Mouse (Mus musculus): ENCODE measurements around the gene Plac8. TPM values are rescaled to one million over a fixed set of nuclear protein-coding genes. Genes with fewer than 3 reads are reported as not detected.
A peak's percentile ranks its signal among the peaks of the same experiment; 100 is the strongest.

Gene Plac8
- total and polyA plus RNA-seq, 2 experiments from 2014 or later: 3.2 to 5.2 TPM

- Histone ChIP-seq H3K36me3 (replicated peaks; ENCODE audit: control insufficient read depth, insufficient read depth, low read length) (no peaks in the 10 kb centered on the region), H3K9ac (replicated peaks; ENCODE audit: low read depth, low read length) (no peak overlapping the region), H3K27me3 (ENCODE audit: control insufficient read depth, insufficient read depth, low read length) (no peaks in the 10 kb centered on the region), H3K27ac (ENCODE audit: low read depth) (0 out of 2 replicates have a peak overlapping the region, but pooled peaks have one; percentile 31), H3K4me3 (ENCODE audit: low read depth, low read length) (no peak overlapping the region), H3K4me1 (ENCODE audit: control insufficient read depth, insufficient read depth) (no peaks in the 10 kb centered on the region), H3K9me3 (replicated peaks; ENCODE audit: control insufficient read depth, low read length) (no peaks in the 10 kb centered on the region), H3K4me2 (ENCODE audit: low read depth, low read length) (no peak overlapping the region)
- ATAC-seq (ENCODE audit: insufficient read depth, low read depth) (peak; percentile 53; the same call in 1 of the 2 replicates), DNase-seq (ENCODE audit: low spot score) (peak; percentile 25)
- WGBS: 54% methylated on average over 4 of the region's 4 CpGs
- no peak for TF ChIP-seq EP300 (IDR thresholded peaks at IDR 0.05; ENCODE audit: low read depth)
- TF ChIP-seq CTCF (IDR thresholded peaks at IDR 0.05; ENCODE audit: low read depth): no peak
Observed at GRCm38 (mm10) chr5:100607090-100607762, 35.2 kb upstream of the Plac8 start.

DNA sequence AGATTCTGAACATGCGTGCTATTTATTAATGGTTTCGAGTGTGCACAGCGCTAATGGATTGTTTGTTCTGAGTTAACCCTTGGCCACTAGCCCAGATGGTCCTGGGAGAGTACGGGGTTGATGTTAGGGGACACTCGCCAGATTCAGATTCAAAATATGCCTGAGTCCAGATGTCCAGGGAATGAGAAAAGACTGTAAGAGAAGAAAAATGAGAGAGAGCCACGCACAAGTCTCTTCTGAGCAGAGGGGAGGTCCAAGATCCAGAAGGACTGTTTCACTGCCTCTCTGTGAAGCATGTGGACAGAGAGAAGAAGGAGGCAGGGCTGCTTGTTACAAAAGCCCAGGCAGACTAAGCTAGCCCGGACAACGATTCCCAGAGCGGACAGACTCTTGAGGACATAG lies 33.8 kb upstream of the Plac8 start:
- WGBS: 47% methylated on average over 9 of the region's 9 CpGs
- no peaks in the 10 kb centered on the region for H3K36me3 ChIP-seq (replicated peaks; ENCODE audit: control insufficient read depth, insufficient read depth, low read length)
- H3K9ac ChIP-seq (replicated peaks; ENCODE audit: low read depth, low read length): no peak overlapping the region
- DNase-seq (ENCODE audit: low spot score) (peak; percentile 34), ATAC-seq (ENCODE audit: insufficient read depth, low read depth) (peak; percentile 73)
- no peaks in the 10 kb centered on the region for H3K27me3 ChIP-seq (ENCODE audit: control insufficient read depth, insufficient read depth, low read length)
- TF ChIP-seq EP300 (IDR thresholded peaks at IDR 0.05; ENCODE audit: low read depth): no peak
- TF ChIP-seq CTCF (IDR thresholded peaks at IDR 0.05; ENCODE audit: low read depth): no peak
- H3K4me1 ChIP-seq (ENCODE audit: control insufficient read depth, insufficient read depth): no peaks in the 10 kb centered on the region
- H3K9me3 ChIP-seq (replicated peaks; ENCODE audit: control insufficient read depth, low read length): no peaks in the 10 kb centered on the region
- 0 out of 2 replicates have a peak overlapping the region, but pooled peaks have one; percentile 5 for H3K4me2 ChIP-seq (ENCODE audit: low read depth, low read length)
- peak overlapping the region; percentile 49 for H3K27ac ChIP-seq (ENCODE audit: low read depth)
- H3K4me3 ChIP-seq (ENCODE audit: low read depth, low read length): no peak overlapping the region

GRCm38 (mm10) chr5:100604061-100604460 lies 32.0 kb upstream of the Plac8 start:
- no peak for ATAC-seq (ENCODE audit: insufficient read depth, low read depth)

GRCm38 (mm10) chr5:100601864-100602263 lies 29.8 kb upstream of the Plac8 start:
- H3K9me3 ChIP-seq (replicated peaks; ENCODE audit: control insufficient read depth, low read length): no peaks in the 10 kb centered on the region
- no peak overlapping the region for H3K27ac ChIP-seq (ENCODE audit: low read depth)
- DNase-seq (ENCODE audit: low spot score) (no peak), ATAC-seq (ENCODE audit: insufficient read depth, low read depth) (no peak)
- H3K9ac ChIP-seq (replicated peaks; ENCODE audit: low read depth, low read length): no peak overlapping the region
- no peaks in the 10 kb centered on the region for H3K4me1 ChIP-seq (ENCODE audit: control insufficient read depth, insufficient read depth)
- H3K27me3 ChIP-seq (ENCODE audit: control insufficient read depth, insufficient read depth, low read length): no peaks in the 10 kb centered on the region
- no peaks in the 10 kb centered on the region for H3K36me3 ChIP-seq (replicated peaks; ENCODE audit: control insufficient read depth, insufficient read depth, low read length)
- H3K4me3 ChIP-seq (ENCODE audit: low read depth, low read length): no peak overlapping the region
- TF ChIP-seq EP300 (IDR thresholded peaks at IDR 0.05; ENCODE audit: low read depth) (no peak), CTCF (IDR thresholded peaks at IDR 0.05; ENCODE audit: low read depth) (no peak)
- 76% methylated on average over 2 of the region's 2 CpGs for WGBS
- H3K4me2 ChIP-seq (ENCODE audit: low read depth, low read length): no peak overlapping the region

More at GRCm38 (mm10) chr5:100604061-100604460, 32.0 kb upstream of the Plac8 start:
- H3K4me1 ChIP-seq (ENCODE audit: control insufficient read depth, insufficient read depth): no peaks in the 10 kb centered on the region
- TF ChIP-seq EP300 (IDR thresholded peaks at IDR 0.05; ENCODE audit: low read depth) (no peak), CTCF (IDR thresholded peaks at IDR 0.05; ENCODE audit: low read depth) (no peak)
- H3K9me3 ChIP-seq (replicated peaks; ENCODE audit: control insufficient read depth, low read length): no peaks in the 10 kb centered on the region
- H3K4me2 ChIP-seq (ENCODE audit: low read depth, low read length): no peak overlapping the region
- no peak overlapping the region for H3K27ac ChIP-seq (ENCODE audit: low read depth)
- no peaks in the 10 kb centered on the region for H3K27me3 ChIP-seq (ENCODE audit: control insufficient read depth, insufficient read depth, low read length)
- no peaks in the 10 kb centered on the region for H3K36me3 ChIP-seq (replicated peaks; ENCODE audit: control insufficient read depth, insufficient read depth, low read length)
- 72% methylated on average over 4 of the region's 4 CpGs for WGBS
- no peak overlapping the region for H3K9ac ChIP-seq (replicated peaks; ENCODE audit: low read depth, low read length)
- no peak for DNase-seq (ENCODE audit: low spot score)
- H3K4me3 ChIP-seq (ENCODE audit: low read depth, low read length): no peak overlapping the region

DNA sequence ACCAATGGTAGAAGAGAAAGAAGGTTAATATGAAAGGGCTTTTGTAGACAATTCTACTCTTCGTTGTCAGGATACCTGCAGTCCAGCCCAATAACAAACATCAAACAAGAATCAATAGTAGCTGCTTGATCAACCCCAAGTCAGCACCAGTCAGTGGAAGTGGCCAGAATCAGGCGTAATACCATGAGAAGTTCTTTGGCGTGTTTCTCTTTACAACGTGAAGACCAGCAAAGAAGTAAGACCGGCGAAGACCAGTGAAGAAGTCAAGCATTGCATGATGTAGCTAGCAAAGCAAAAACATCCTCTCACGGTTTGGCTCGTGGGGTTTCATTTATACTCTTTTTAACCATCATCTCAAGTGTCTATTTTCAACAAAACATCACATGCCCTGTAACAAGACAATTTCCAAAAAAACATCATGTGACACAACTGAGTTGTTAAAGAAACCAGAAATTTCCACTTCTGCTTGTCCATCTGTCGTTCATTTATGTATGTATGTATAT lies 27.0 kb upstream of the Plac8 start:
- no peaks in the 10 kb centered on the region for H3K4me1 ChIP-seq (ENCODE audit: control insufficient read depth, insufficient read depth)
- ATAC-seq (ENCODE audit: insufficient read depth, low read depth): no peak
- H3K9ac ChIP-seq (replicated peaks; ENCODE audit: low read depth, low read length): no peak overlapping the region
- 86% methylated on average over 9 of the region's 9 CpGs for WGBS
- H3K4me3 ChIP-seq (ENCODE audit: low read depth, low read length): no peak overlapping the region
- DNase-seq (ENCODE audit: low spot score): no peak
- no peak overlapping the region for H3K27ac ChIP-seq (ENCODE audit: low read depth)
- H3K36me3 ChIP-seq (replicated peaks; ENCODE audit: control insufficient read depth, insufficient read depth, low read length): no peaks in the 10 kb centered on the region
- no peaks in the 10 kb centered on the region for H3K27me3 ChIP-seq (ENCODE audit: control insufficient read depth, insufficient read depth, low read length)
- no peaks in the 10 kb centered on the region for H3K9me3 ChIP-seq (replicated peaks; ENCODE audit: control insufficient read depth, low read length)
- no peak overlapping the region for H3K4me2 ChIP-seq (ENCODE audit: low read depth, low read length)
- TF ChIP-seq CTCF (IDR thresholded peaks at IDR 0.05; ENCODE audit: low read depth): no peak
- no peak for TF ChIP-seq EP300 (IDR thresholded peaks at IDR 0.05; ENCODE audit: low read depth)

Data from heart, postnatal 0 days (tissue).